Mouse (Mus musculus) lung, postnatal 14 days (tissue): ENCODE data around the gene Bace2.

Source experiments
- DNase-seq: peaks from one replicate; pipeline ENCODE4 v3.0.0; 2021

The Bace2 gene

GRCm38 (mm10) chr16:97402213-97402785, 45.8 kb downstream of the Bace2 start:
- no peak for DNase-seq

DNA sequence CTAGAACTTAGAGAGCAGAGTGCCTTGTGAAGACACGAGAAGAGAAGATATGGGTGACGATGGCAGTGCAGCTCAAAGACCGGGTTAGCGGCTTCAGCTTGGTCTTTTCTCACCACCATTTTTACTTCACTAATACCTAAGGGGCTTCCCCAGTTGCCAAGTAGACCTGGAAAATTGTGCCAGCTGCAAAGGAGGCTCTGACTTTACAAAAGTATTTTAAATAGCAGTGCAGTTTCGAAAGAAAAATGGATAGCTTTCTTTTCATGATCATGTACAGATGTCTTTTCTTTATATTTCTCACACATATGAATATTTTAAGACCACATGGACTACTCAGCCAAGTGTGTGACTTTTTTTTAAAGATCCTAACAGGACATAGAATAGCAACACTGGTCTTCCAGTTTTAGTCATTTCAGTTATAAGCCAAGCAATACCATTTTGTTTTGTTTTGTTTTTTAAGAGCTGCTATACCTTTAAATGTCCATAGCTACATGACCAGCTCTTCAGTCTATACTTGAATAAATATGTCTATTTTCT, 49.0 kb downstream of the Bace2 start:
- DNase-seq = no peak

GRCm38 (mm10) chr16:97417896-97418542, 61.5 kb downstream of the Bace2 start:
- peak; percentile 71 for DNase-seq

- DNase-seq = no peak
Measured at GRCm38 (mm10) chr16:97418749-97419453, 62.4 kb downstream of the Bace2 start.

DNA sequence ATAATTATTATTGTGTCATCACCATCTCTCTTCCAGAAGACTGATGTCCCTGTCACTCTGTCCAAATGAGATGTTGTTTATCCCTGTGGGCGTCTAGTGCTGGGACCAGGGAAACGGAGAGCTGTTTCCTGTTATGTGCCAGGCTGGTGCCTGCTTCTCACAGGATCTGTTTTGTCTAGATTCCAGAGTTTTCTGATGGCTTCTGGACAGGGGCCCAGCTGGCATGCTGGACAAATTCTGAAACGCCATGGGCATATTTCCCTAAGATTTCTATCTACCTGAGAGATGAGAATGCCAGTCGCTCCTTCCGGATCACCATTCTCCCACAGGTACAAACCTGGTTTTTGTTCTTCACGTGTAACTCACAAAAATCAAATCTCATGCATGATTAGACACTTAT, 65.1 kb downstream of the Bace2 start:
- no peak for DNase-seq

- DNase-seq = no peak
Measured at GRCm38 (mm10) chr16:97423627-97424026, 67.1 kb downstream of the Bace2 start.

GRCm38 (mm10) chr16:97428026-97428425, 71.5 kb downstream of the Bace2 start:
- DNase-seq = no peak

- no peak for DNase-seq
Measured at GRCm38 (mm10) chr16:97430091-97430490, 73.5 kb downstream of the Bace2 start.

GRCm38 (mm10) chr16:97431328-97431727, 74.8 kb downstream of the Bace2 start:
- DNase-seq = peak; percentile 43

DNA sequence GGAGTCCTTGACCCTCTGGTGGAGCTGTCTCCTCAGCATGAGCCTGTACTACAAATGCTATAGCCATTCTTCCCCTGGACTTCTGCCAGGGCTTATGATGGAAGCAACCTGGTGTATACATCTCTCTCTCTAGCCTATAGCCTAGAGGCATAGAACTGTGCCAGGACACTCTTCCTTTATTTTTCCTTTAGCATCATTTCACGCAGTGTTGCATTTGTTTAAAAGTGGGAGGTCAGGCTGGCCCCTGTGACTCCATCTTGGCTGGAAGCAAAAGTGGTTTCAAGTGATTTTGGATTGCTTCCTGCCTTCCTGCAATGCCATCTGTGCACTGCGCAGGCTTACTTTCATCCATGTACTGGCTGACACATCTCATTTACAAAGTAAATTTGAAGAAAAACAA, 77.7 kb downstream of the Bace2 start:
- DNase-seq = no peak

- no peak for DNase-seq
Measured at GRCm38 (mm10) chr16:97437448-97438056, 81.0 kb downstream of the Bace2 start.

- no peak for DNase-seq
Measured at GRCm38 (mm10) chr16:97438191-97438590, 81.6 kb downstream of the Bace2 start.

GRCm38 (mm10) chr16:97441967-97442366, 85.4 kb downstream of the Bace2 start:
- no peak for DNase-seq

DNA sequence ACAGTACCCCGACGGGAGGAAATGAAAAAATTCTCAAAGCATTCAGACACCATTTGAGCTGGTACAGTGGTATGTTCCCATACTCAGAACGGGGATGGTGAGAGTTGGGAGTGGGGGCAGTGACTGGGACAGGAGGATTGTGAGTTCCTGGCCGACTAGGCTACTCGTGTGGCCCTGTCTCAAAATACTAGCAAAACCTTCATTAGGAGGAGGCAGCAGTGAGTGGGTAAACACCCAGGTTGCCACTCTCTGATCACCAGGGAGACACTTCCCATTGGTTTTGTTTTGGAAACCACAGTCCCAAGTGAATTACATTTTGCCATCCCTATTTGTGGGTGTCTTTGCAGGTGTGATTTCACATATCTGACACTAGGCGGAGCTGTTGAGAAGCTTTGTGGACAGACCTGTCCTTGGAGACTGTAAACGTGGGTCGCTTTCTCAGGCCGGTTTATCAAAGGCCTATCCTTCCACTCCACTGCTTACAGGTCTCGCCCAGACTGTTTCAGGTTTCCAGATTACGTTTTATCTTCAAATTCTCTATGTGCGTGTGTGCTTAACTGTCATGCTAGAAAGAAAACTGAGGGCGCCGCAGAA, 87.2 kb downstream of the Bace2 start:
- peak; percentile 60 for DNase-seq

DNA sequence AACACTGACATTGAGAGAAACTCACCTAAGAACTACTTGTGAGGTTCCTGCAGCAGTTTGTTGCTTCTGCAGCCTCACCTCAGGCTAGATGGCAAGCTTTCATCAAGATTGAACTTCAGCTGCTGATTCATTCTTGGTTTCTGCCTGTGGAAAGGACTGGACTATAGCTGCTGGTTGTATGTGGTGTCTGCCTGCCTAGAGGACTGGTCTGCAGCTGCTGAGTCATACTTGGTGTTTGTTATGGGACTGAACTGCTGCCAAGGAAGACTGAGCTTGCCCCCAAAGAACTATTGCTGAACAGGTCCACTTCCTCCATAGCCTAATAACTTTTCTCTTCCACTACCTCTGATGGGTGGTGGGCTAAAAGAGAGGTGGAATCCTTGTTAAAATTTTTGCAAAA, 90.8 kb downstream of the Bace2 start:
- no peak for DNase-seq

DNA sequence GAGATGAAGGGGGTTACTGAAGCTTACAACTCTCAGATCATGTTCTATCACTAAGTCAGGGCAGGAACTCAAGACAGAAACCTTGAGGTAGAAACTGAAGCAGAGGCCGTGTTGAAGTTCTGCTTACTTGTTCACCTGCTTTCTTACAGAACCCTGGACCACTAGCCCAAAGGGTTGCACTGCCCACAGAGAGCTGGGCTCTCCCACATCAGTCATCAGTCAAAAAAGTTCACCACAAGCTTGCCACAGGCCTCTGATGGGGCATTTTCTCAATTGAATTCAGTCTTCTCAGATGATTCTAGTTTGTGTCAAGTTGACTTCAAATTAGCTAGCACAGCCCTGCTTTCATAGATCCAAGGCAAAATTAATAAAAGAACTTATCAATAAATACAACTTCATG, 103.3 kb downstream of the Bace2 start:
- no peak for DNase-seq

- DNase-seq = no peak
Measured at GRCm38 (mm10) chr16:97461271-97461670, 104.7 kb downstream of the Bace2 start.

- no peak for DNase-seq
Measured at GRCm38 (mm10) chr16:97462481-97463181, 106.1 kb downstream of the Bace2 start, which contains the start of gene Mx1. Mx1 (minus strand) TSS chr16:97462907.

DNA sequence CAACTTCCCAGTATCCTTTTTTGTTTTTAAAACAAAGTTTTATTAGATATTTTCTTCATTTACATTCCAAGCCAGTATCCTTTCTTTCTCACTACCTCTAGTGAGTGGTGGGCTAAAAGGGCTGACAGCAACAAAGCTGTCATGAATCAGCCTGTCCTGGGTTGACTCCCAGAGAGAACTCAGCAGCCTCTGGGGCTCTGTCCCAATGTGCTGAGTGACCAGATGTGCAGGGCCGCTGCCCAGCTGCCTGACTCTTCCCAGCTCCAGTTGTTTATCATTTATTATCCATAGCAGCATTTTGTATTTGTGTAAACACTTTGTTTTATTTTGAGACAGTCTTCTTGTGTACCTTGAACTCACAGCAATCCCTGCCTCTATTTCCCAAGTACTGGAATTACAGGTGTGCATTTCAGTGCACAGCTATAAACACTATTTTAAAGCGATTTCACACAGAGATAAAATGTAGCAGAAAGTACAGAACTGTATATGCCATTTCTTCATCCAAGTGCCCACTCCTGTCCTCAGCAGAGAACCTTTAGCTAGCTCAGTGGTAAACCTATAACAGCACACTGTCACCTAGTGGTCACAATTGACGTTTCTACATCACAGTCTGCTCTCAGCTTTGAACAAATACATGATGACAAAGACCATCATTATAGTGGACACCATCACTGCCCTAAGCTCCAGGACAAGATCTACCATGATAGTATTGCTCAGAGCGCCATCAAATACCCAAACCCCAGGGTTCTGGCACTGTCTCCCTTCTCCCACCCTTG, 109.8 kb downstream of the Bace2 start:
- DNase-seq = no peak

DNA sequence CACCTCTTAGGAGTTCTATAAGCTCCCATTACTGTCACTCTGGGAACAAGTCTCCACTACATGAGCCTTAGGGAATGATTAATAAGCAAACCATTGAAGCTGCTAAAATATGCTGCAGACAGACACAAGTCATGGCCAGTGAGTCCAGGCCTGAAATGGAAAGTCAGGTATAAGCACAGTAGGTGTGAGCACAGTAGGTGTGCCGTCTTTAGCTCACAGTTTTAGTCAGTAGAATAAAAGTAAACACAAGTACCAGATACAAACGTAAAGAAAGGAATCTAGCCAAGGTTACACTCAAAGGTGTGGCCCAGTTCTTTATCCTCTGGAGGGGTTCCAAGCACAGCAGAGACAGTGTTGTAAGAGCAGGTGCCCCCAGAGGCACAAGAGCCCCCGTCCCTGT, 110.9 kb downstream of the Bace2 start:
- no peak for DNase-seq

GRCm38 (mm10) chr16:97467993-97468791, 111.7 kb downstream of the Bace2 start:
- no peak for DNase-seq
